Mouse (Mus musculus): Measurements from ENCODE around the gene Cyyr1. TPM values are rescaled to one million over a fixed set of nuclear protein-coding genes. Genes with fewer than 3 reads are reported as not detected.
A peak's percentile ranks its signal among the peaks of the same experiment; 100 is the strongest.
"Not testable (repeated sequence)": the region's sequence is repeated elsewhere in the genome, so short reads cannot be mapped to it uniquely, and the experiment has no call there.

Cyyr1 gene
- polyA plus RNA-seq (2015; fragmentation: Nextera tagmentation; extraction: Ambion mirVana): 2.1 and 2.5 TPM in 2 replicates

GRCm38 (mm10) chr16:85553297-85553696 is at the start of gene Cyyr1:
TSS of gene Cyyr1 (minus strand) at chr16:85553397.
- not testable (repeated sequence) for H3K4me2 ChIP-seq; H3K27me3 ChIP-seq; H3K9me3 ChIP-seq (replicated peaks); H3K9ac ChIP-seq; H3K27ac ChIP-seq; H3K36me3 ChIP-seq (ENCODE audit: poor library complexity, severe bottlenecking); ATAC-seq; H3K4me3 ChIP-seq
- H3K4me1 ChIP-seq: peaks cover 17% of the 10 kb centered on the region
- 89% methylated on average over 13 of the region's 13 CpGs for WGBS

GRCm38 (mm10) chr16:85588844-85589243 is 35.6 kb upstream of the Cyyr1 start:
- H3K4me3 ChIP-seq: no peak overlapping the region
- no peaks in the 10 kb centered on the region for H3K4me1 ChIP-seq
- no peak for ATAC-seq
- no peaks in the 10 kb centered on the region for H3K36me3 ChIP-seq (ENCODE audit: poor library complexity, severe bottlenecking)
- 66% methylated on average over 7 of the region's 7 CpGs for WGBS
- H3K9me3 ChIP-seq (replicated peaks): no peaks in the 10 kb centered on the region
- H3K9ac ChIP-seq: no peak overlapping the region
- no peaks in the 10 kb centered on the region for H3K27me3 ChIP-seq
- no peak overlapping the region for H3K27ac ChIP-seq
- no peak overlapping the region for H3K4me2 ChIP-seq

- 84% methylated on average over 4 of the region's 4 CpGs for WGBS
- no peak for ATAC-seq
- Histone ChIP-seq H3K36me3 (ENCODE audit: poor library complexity, severe bottlenecking) (no peaks in the 10 kb centered on the region), H3K27me3 (no peaks in the 10 kb centered on the region), H3K27ac (no peak overlapping the region), H3K9me3 (replicated peaks) (no peaks in the 10 kb centered on the region), H3K4me2 (no peak overlapping the region), H3K4me3 (no peak overlapping the region), H3K4me1 (no peaks in the 10 kb centered on the region), H3K9ac (no peak overlapping the region)
These were observed 34.5 kb upstream of the Cyyr1 start for GRCm38 (mm10) chr16:85587573-85588226.

GRCm38 (mm10) chr16:85566474-85566873 is 13.3 kb upstream of the Cyyr1 start:
- no peaks in the 10 kb centered on the region for H3K36me3 ChIP-seq (ENCODE audit: poor library complexity, severe bottlenecking)
- no peak overlapping the region for H3K27ac ChIP-seq
- no peak for ATAC-seq
- 88% methylated on average over 5 of the region's 5 CpGs for WGBS
- no peaks in the 10 kb centered on the region for H3K27me3 ChIP-seq
- H3K9ac ChIP-seq: no peak overlapping the region
- no peak overlapping the region for H3K4me2 ChIP-seq
- no peak overlapping the region for H3K4me3 ChIP-seq
- H3K9me3 ChIP-seq (replicated peaks): no peaks in the 10 kb centered on the region
- H3K4me1 ChIP-seq: no peaks in the 10 kb centered on the region

- Histone ChIP-seq H3K4me2 (no peak overlapping the region), H3K9me3 (replicated peaks) (no peaks in the 10 kb centered on the region), H3K9ac (no peak overlapping the region), H3K27me3 (no peaks in the 10 kb centered on the region), H3K36me3 (ENCODE audit: poor library complexity, severe bottlenecking) (no peaks in the 10 kb centered on the region), H3K27ac (no peak overlapping the region), H3K4me1 (peaks cover 15% of the 10 kb centered on the region), H3K4me3 (no peak overlapping the region)
- ATAC-seq: no peak
- 60% methylated on average over 8 of the region's 8 CpGs for WGBS
These were observed 641 bp upstream of the Cyyr1 start for GRCm38 (mm10) chr16:85553838-85554237.

GRCm38 (mm10) chr16:85551976-85552375 is 1.2 kb downstream of the Cyyr1 start:
- not testable (repeated sequence) for H3K4me2 ChIP-seq, ATAC-seq

GRCm38 (mm10) chr16:85549971-85550567 is 3.1 kb downstream of the Cyyr1 start:
- Histone ChIP-seq H3K9me3 (replicated peaks) (no peaks in the 10 kb centered on the region), H3K9ac (peak overlapping the region; percentile 52), H3K27ac (no peak overlapping the region), H3K4me1 (peaks cover 17% of the 10 kb centered on the region), H3K36me3 (ENCODE audit: poor library complexity, severe bottlenecking) (no peaks in the 10 kb centered on the region), H3K4me3 (peak overlapping the region; percentile 36), H3K27me3 (no peaks in the 10 kb centered on the region), H3K4me2 (peak overlapping the region; percentile 67)
- ATAC-seq: peak; percentile 67
- WGBS: 2% methylated on average over 25 of the region's 25 CpGs

More at GRCm38 (mm10) chr16:85551976-85552375, 1.2 kb downstream of the Cyyr1 start:
- WGBS: 90% methylated on average over 1 of the region's 11 CpGs
- H3K9me3 ChIP-seq (replicated peaks); H3K27me3 ChIP-seq; H3K4me3 ChIP-seq; H3K9ac ChIP-seq; H3K36me3 ChIP-seq (ENCODE audit: poor library complexity, severe bottlenecking); H3K27ac ChIP-seq: not testable (repeated sequence)
- H3K4me1 ChIP-seq: peaks cover 17% of the 10 kb centered on the region

- H3K4me2 ChIP-seq: no peak overlapping the region
- no peak for ATAC-seq
- peaks cover 17% of the 10 kb centered on the region for H3K4me1 ChIP-seq
- no peak overlapping the region for H3K4me3 ChIP-seq
- H3K9me3 ChIP-seq (replicated peaks): no peaks in the 10 kb centered on the region
- H3K36me3 ChIP-seq (ENCODE audit: poor library complexity, severe bottlenecking): no peaks in the 10 kb centered on the region
- no peak overlapping the region for H3K9ac ChIP-seq
- 71% methylated on average over 6 of the region's 6 CpGs for WGBS
- no peaks in the 10 kb centered on the region for H3K27me3 ChIP-seq
- no peak overlapping the region for H3K27ac ChIP-seq
These were observed 6.7 kb downstream of the Cyyr1 start for GRCm38 (mm10) chr16:85546519-85546918.

- H3K36me3 ChIP-seq (ENCODE audit: poor library complexity, severe bottlenecking): no peaks in the 10 kb centered on the region
- WGBS: 79% methylated on average over 4 of the region's 4 CpGs
- H3K4me1 ChIP-seq: no peaks in the 10 kb centered on the region
These were observed 11.4 kb downstream of the Cyyr1 start for GRCm38 (mm10) chr16:85541676-85542273.

GRCm38 (mm10) chr16:85541023-85541422 is 12.2 kb downstream of the Cyyr1 start:
- no peaks in the 10 kb centered on the region for H3K4me1 ChIP-seq
- WGBS: 92% methylated on average over 6 of the region's 6 CpGs
- no peak overlapping the region for H3K4me2 ChIP-seq
- no peak for ATAC-seq
- no peaks in the 10 kb centered on the region for H3K27me3 ChIP-seq
- no peak overlapping the region for H3K9ac ChIP-seq
- no peak overlapping the region for H3K27ac ChIP-seq
- H3K9me3 ChIP-seq (replicated peaks): no peaks in the 10 kb centered on the region
- no peak overlapping the region for H3K4me3 ChIP-seq
- no peaks in the 10 kb centered on the region for H3K36me3 ChIP-seq (ENCODE audit: poor library complexity, severe bottlenecking)

More at GRCm38 (mm10) chr16:85541676-85542273, 11.4 kb downstream of the Cyyr1 start:
- H3K4me3 ChIP-seq: no peak overlapping the region
- H3K27ac ChIP-seq: no peak overlapping the region
- no peak for ATAC-seq
- no peaks in the 10 kb centered on the region for H3K9me3 ChIP-seq (replicated peaks)
- no peak overlapping the region for H3K4me2 ChIP-seq
- no peaks in the 10 kb centered on the region for H3K27me3 ChIP-seq
- no peak overlapping the region for H3K9ac ChIP-seq

GRCm38 (mm10) chr16:85538367-85538766 is 14.8 kb downstream of the Cyyr1 start:
- no peak overlapping the region for H3K9ac ChIP-seq
- H3K27me3 ChIP-seq: no peaks in the 10 kb centered on the region
- H3K27ac ChIP-seq: no peak overlapping the region
- H3K4me1 ChIP-seq: no peaks in the 10 kb centered on the region
- no peaks in the 10 kb centered on the region for H3K36me3 ChIP-seq (ENCODE audit: poor library complexity, severe bottlenecking)
- no peak for ATAC-seq
- no peak overlapping the region for H3K4me2 ChIP-seq
- H3K9me3 ChIP-seq (replicated peaks): no peaks in the 10 kb centered on the region
- WGBS: 88% methylated on average over 5 of the region's 5 CpGs
- no peak overlapping the region for H3K4me3 ChIP-seq

GRCm38 (mm10) chr16:85536075-85536474 is 17.1 kb downstream of the Cyyr1 start:
- H3K4me1 ChIP-seq: no peaks in the 10 kb centered on the region
- no peaks in the 10 kb centered on the region for H3K36me3 ChIP-seq (ENCODE audit: poor library complexity, severe bottlenecking)
- 90% methylated on average over 8 of the region's 8 CpGs for WGBS
- H3K4me2 ChIP-seq: no peak overlapping the region
- H3K27me3 ChIP-seq: no peaks in the 10 kb centered on the region
- no peak overlapping the region for H3K9ac ChIP-seq
- no peak overlapping the region for H3K27ac ChIP-seq
- no peaks in the 10 kb centered on the region for H3K9me3 ChIP-seq (replicated peaks)
- ATAC-seq: no peak
- H3K4me3 ChIP-seq: no peak overlapping the region

All from forebrain, embryonic 13.5 days (tissue).